Mouse (Mus musculus) stomach, embryonic 14.5 days (tissue): ENCODE results near the gene Alpk1. TPM values are rescaled to one million over a fixed set of nuclear protein-coding genes. Genes with fewer than 3 reads are reported as not detected.

Experiments
- ATAC-seq: fragments of 200-750 bp; cut with Nextera tagmentation; 2 replicates; pipeline ENCODE4 v1.8.0; 2017; ENCODE audit warnings: low read depth, moderate TSS enrichment; ENCODE audit not compliant: insufficient number of reproducible peaks, insufficient read depth, low FRiP score
- H3K27ac ChIP-seq: fragments of 300-500 bp; sonication (generic); 2 replicates; pipeline ENCODE4 v1.5.1; 2014; ENCODE audit warnings: mild to moderate bottlenecking, low read length, moderate library complexity, mixed read lengths
- H3K27me3 ChIP-seq: fragments of 300-500 bp; sonication (generic); 2 replicates; pipeline ENCODE4 v1.6.1; 2014; ENCODE audit warnings: low read length, control low read depth, mixed read lengths; ENCODE audit not compliant: control insufficient read depth, insufficient read depth
- H3K36me3 ChIP-seq: fragments of 300-500 bp; sonication (generic); 2 replicates; pipeline ENCODE4 v1.6.1; 2014; ENCODE audit warnings: mild to moderate bottlenecking, control low read depth, low read length, moderate library complexity, mixed read lengths; ENCODE audit not compliant: control insufficient read depth, insufficient read depth
- H3K4me1 ChIP-seq: fragments of 300-500 bp; sonication (generic); 2 replicates; pipeline ENCODE4 v1.6.1; 2014; ENCODE audit warnings: low read length, control low read depth, mixed read lengths; ENCODE audit not compliant: control insufficient read depth, insufficient read depth
- H3K4me2 ChIP-seq: fragments of 300-500 bp; sonication (generic); replicated peaks from 2 replicates; pipeline ENCODE4 v1.6.1; 2014; ENCODE audit warnings: low read depth, low read length, control low read depth
- H3K4me3 ChIP-seq: fragments of 300-500 bp; sonication (generic); 2 replicates; pipeline ENCODE4 v1.5.1; 2014; ENCODE audit warnings: low read depth, low read length, control low read depth
- H3K9ac ChIP-seq: fragments of 300-500 bp; sonication (generic); replicated peaks from 2 replicates; pipeline ENCODE4 v1.6.1; 2014; ENCODE audit warnings: low read depth, mild to moderate bottlenecking, control low read depth, low read length, moderate library complexity, mixed read lengths
- H3K9me3 ChIP-seq: fragments of 300-500 bp; sonication (generic); 2 replicates; pipeline ENCODE4 v1.6.1; 2016; ENCODE audit warnings: low read depth, low read length, control low read depth; ENCODE audit not compliant: control insufficient read depth
- WGBS: fragments of 180-500 bp; shearing (Covaris S2); extraction: QIAGEN DNeasy Blood & Tissue Kit; methylation state at CpG from one replicate; pipeline ENCODE4 v1.1.7; 2014; 5-methylcytosine and 5-hydroxymethylcytosine counted together
- polyA plus RNA-seq: library from polyadenylated mRNA; unstranded; fragments of >200 nt; fragmentation: Nextera tagmentation; extraction: Ambion mirVana; gene quantifications from 2 replicates; pipeline ENCODE4 v1.2.1, GENCODE M21; 2014

Gene Alpk1
- polyA plus RNA-seq, 1 experiment from 2014 or later = 3.5 TPM

- no peak for ATAC-seq
- 4% methylated on average over 1 of the region's 1 CpGs for whole genome bisulfite sequencing
- Histone ChIP-seq H3K4me1 (peaks cover 26% of the 10 kb centered on the region), H3K9me3 (no peaks in the 10 kb centered on the region), H3K9ac (no peak overlapping the region), H3K27me3 (peaks cover 77% of the 10 kb centered on the region), H3K4me2 (no peak overlapping the region), H3K4me3 (no peak overlapping the region), H3K27ac (no peak overlapping the region), H3K36me3 (no peaks in the 10 kb centered on the region)
Measured at GRCm38 (mm10) chr3:127630190-127630589, 150.1 kb downstream of the Alpk1 start.

- Histone ChIP-seq H3K9ac (no peak overlapping the region), H3K27ac (no peak overlapping the region), H3K27me3 (peaks cover 61% of the 10 kb centered on the region), H3K36me3 (no peaks in the 10 kb centered on the region), H3K4me3 (no peak overlapping the region), H3K4me2 (no peak overlapping the region), H3K9me3 (no peaks in the 10 kb centered on the region), H3K4me1 (peaks cover 15% of the 10 kb centered on the region)
- 2% methylated on average over 37 of the region's 37 CpGs for WGBS
- no peak for ATAC-seq
Measured at GRCm38 (mm10) chr3:127628311-127629184, 151.8 kb downstream of the Alpk1 start.

GRCm38 (mm10) chr3:127627956-127628310 lies 152.4 kb downstream of the Alpk1 start:
- Histone ChIP-seq H3K36me3 (no peaks in the 10 kb centered on the region), H3K9me3 (no peaks in the 10 kb centered on the region), H3K4me3 (no peak overlapping the region), H3K27ac (no peak overlapping the region), H3K27me3 (peaks cover 55% of the 10 kb centered on the region), H3K4me1 (peaks cover 9% of the 10 kb centered on the region; the same call in 1 of the 2 replicates), H3K9ac (no peak overlapping the region), H3K4me2 (no peak overlapping the region)
- no peak for ATAC-seq
- WGBS = 5% methylated on average over 9 of the region's 9 CpGs

- Histone ChIP-seq H3K36me3 (no peaks in the 10 kb centered on the region), H3K9me3 (no peaks in the 10 kb centered on the region), H3K4me3 (no peak overlapping the region), H3K4me1 (peaks cover 6% of the 10 kb centered on the region; the same call in 1 of the 2 replicates), H3K27ac (no peak overlapping the region), H3K4me2 (no peak overlapping the region), H3K9ac (no peak overlapping the region), H3K27me3 (peaks cover 50% of the 10 kb centered on the region)
- WGBS = 1% methylated on average over 28 of the region's 28 CpGs
- no peak for ATAC-seq
Measured at GRCm38 (mm10) chr3:127627151-127627955, 153.0 kb downstream of the Alpk1 start.

GRCm38 (mm10) chr3:127626524-127626923 lies 153.8 kb downstream of the Alpk1 start:
- Histone ChIP-seq H3K4me1 (0 out of 2 replicates have a peak, but pooled peaks cover 6% of the 10 kb centered on the region), H3K9me3 (no peaks in the 10 kb centered on the region), H3K36me3 (no peaks in the 10 kb centered on the region), H3K27ac (no peak overlapping the region), H3K4me2 (no peak overlapping the region), H3K4me3 (0 out of 2 replicates have a peak overlapping the region, but pooled peaks have one; percentile 27), H3K9ac (no peak overlapping the region), H3K27me3 (peaks cover 42% of the 10 kb centered on the region)
- no peak for ATAC-seq
- WGBS = 10% methylated on average over 3 of the region's 3 CpGs

- H3K27me3 ChIP-seq = peaks cover 37% of the 10 kb centered on the region
- H3K36me3 ChIP-seq = no peaks in the 10 kb centered on the region
- H3K9ac ChIP-seq = no peak overlapping the region
- H3K4me1 ChIP-seq = 0 out of 2 replicates have a peak, but pooled peaks cover 6% of the 10 kb centered on the region
- no peaks in the 10 kb centered on the region for H3K9me3 ChIP-seq
- H3K4me2 ChIP-seq = peak overlapping the region; percentile 63
- 1% methylated on average over 28 of the region's 28 CpGs for WGBS
- ATAC-seq = 0 out of 2 replicates have a peak, but pooled peaks have one; percentile 34
- H3K4me3 ChIP-seq = peak overlapping the region; percentile 27
- no peak overlapping the region for H3K27ac ChIP-seq
Measured at GRCm38 (mm10) chr3:127625701-127626399, 154.5 kb downstream of the Alpk1 start.

GRCm38 (mm10) chr3:127625296-127625695 lies 155.0 kb downstream of the Alpk1 start:
- 0 out of 2 replicates have a peak, but pooled peaks cover 6% of the 10 kb centered on the region for H3K4me1 ChIP-seq
- peak; percentile 59; the same call in 1 of the 2 replicates for ATAC-seq
- under 1% methylated on average over 36 of the region's 36 CpGs for WGBS
- H3K4me2 ChIP-seq = peak overlapping the region; percentile 63
- H3K9me3 ChIP-seq = no peaks in the 10 kb centered on the region
- H3K27me3 ChIP-seq = peaks cover 31% of the 10 kb centered on the region
- no peak overlapping the region for H3K27ac ChIP-seq
- H3K36me3 ChIP-seq = no peaks in the 10 kb centered on the region
- H3K4me3 ChIP-seq = peak overlapping the region; percentile 27
- no peak overlapping the region for H3K9ac ChIP-seq
